Mouse (Mus musculus) induced T-regulatory cell, adult 2 months (primary cell): ENCODE measurements at regions not wholly inside any gene's neighbourhood (a gene's known extent, or its start where the extent isn't known, plus 50 kb on each side); places are given as distances from the start of the nearest gene placed in this dataset.

Experiments used
- DNase-seq: peaks from one replicate; pipeline ENCODE4 v3.0.0-alpha.2; 2012; ENCODE audit warnings: low read depth

GRCm38 (mm10) chr5:144621967-144622366 is 76.3 kb downstream of the Nptx2 start:
- no peak for DNase-seq

GRCm38 (mm10) chr5:144623358-144623757 is 77.7 kb downstream of the Nptx2 start:
- no peak for DNase-seq

GRCm38 (mm10) chr5:144632295-144632694 is 86.6 kb downstream of the Nptx2 start:
- no peak for DNase-seq

GRCm38 (mm10) chr5:144638631-144639030 is 92.9 kb downstream of the Nptx2 start:
- peak; percentile 3 for DNase-seq

- DNase-seq, result no peak
These were observed 93.9 kb downstream of the Nptx2 start for GRCm38 (mm10) chr5:144639639-144640038.

GRCm38 (mm10) chr5:144642766-144643165 is 97.1 kb downstream of the Nptx2 start:
- DNase-seq, result no peak

GRCm38 (mm10) chr5:144643438-144643837 is 97.7 kb downstream of the Nptx2 start:
- DNase-seq, result no peak

- no peak for DNase-seq
These were observed 99.7 kb downstream of the Nptx2 start for GRCm38 (mm10) chr5:144645367-144645766.

GRCm38 (mm10) chr5:144647311-144648104 is 101.8 kb downstream of the Nptx2 start:
- DNase-seq, result no peak

GRCm38 (mm10) chr5:144652231-144652630 is 106.5 kb downstream of the Nptx2 start:
- no peak for DNase-seq

- DNase-seq, result no peak
These were observed 99.6 kb downstream of the Tmem130 start for GRCm38 (mm10) chr5:144662031-144662430.

- no peak for DNase-seq
These were observed 97.6 kb downstream of the Tmem130 start for GRCm38 (mm10) chr5:144663981-144664380.

- no peak for DNase-seq
These were observed 96.9 kb downstream of the Tmem130 start for GRCm38 (mm10) chr5:144664571-144665295.

- DNase-seq, result no peak
These were observed 93.6 kb downstream of the Tmem130 start for GRCm38 (mm10) chr5:144668060-144668459.

GRCm38 (mm10) chr5:144678815-144679750 is 82.5 kb downstream of the Tmem130 start:
- no peak for DNase-seq

- DNase-seq, result no peak
These were observed 77.4 kb downstream of the Tmem130 start for GRCm38 (mm10) chr5:144684184-144684583.
